Mouse (Mus musculus): ENCODE data around the gene Cd53. TPM values are rescaled to one million over a fixed set of nuclear protein-coding genes. Genes with fewer than 3 reads are reported as not detected.
A peak's percentile ranks its signal among the peaks of the same experiment; 100 is the strongest.

Gene Cd53
- polyA plus RNA-seq (2015; fragmentation: Nextera tagmentation; extraction: Ambion mirVana): 3.1 and 3.6 TPM in 2 replicates

DNA sequence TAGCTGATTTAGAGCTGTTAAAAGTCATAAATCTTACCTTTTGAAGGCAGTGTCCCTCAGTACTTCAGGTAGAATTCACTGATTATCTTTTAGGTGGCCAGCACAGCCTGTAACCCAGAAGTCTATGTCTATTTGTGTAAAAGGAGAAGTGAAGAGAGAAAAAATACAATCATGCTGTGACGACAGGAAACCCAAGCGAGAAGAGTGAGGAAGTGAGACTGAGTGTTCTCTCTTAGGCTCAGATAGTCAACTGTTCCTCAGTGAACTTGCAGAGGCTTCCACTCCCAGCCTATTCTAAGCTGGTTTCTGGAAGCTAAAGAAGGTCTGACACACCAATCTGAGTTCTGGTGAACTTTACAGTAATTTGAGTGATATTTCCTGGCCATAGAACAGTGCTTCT is at the start of gene Cd53:
TSS of gene Cd53 (minus strand) at position 220 of the 400 bp plus-strand sequence.
- H3K36me3 ChIP-seq: no peaks in the 10 kb centered on the region
- 95% methylated on average over 2 of the region's 2 CpGs for WGBS
- H3K9ac ChIP-seq (replicated peaks): no peak within 1 kb of the TSS
- no peak for ATAC-seq (replicated peaks)
- no peak within 1 kb of the TSS for H3K4me3 ChIP-seq
- no peaks in the 10 kb centered on the region for H3K4me1 ChIP-seq
- no peaks in the 10 kb centered on the region for H3K9me3 ChIP-seq
- no peaks in the 10 kb centered on the region for H3K27me3 ChIP-seq
- H3K4me2 ChIP-seq (replicated peaks): no peak within 1 kb of the TSS
- no peak within 1 kb of the TSS for H3K27ac ChIP-seq (replicated peaks)

DNA sequence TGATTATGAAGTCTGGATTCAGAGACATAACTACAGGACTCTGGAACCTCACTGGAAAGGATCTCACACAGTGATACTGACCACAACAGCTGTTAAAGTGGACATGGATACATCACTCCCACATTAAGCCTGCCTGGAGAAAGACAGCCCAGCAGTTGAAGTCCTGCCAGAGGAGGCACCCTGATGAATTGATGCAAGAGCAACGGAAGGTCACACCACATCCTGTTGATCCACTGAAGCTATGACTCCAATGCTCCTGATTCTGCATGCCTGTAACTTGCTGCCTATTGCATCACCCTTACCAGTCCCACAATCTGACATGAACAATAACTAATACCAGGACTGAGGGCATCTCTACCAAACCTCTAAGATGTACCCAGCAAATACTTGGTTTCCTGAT is 42.2 kb upstream of the Cd53 start:
- H3K4me2 ChIP-seq (replicated peaks): no peak overlapping the region
- no peaks in the 10 kb centered on the region for H3K27me3 ChIP-seq
- 90% methylated on average over 1 of the region's 1 CpGs for WGBS

DNA sequence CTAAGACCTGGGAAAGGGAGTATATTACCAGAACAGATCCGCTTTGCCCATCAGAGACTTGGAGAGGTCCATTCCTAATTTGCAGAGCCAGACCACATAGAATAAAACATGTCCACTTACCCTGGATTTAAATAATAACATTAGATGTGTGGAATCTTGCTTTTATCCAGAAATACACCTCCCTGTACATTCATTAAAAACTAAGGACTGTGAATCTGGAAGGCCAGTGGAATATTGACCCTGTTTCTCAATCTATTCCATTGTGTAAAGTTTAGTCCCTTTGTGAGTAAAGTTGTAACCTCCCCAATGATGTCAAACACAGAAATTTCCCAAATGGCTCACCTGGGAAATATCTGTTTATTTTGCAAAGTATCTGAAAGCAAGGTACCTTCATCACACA is 36.2 kb upstream of the Cd53 start, which contains the start of gene Olfr266:
TSS of gene Olfr266 (minus strand) at position 101 of the 400 bp plus-strand sequence.
- ATAC-seq (replicated peaks): no peak
- no peak within 1 kb of the TSS for H3K4me3 ChIP-seq
- no peaks in the 10 kb centered on the region for H3K36me3 ChIP-seq
- no peak within 1 kb of the TSS for H3K27ac ChIP-seq (replicated peaks)
- WGBS: 81% methylated on average over 1 of the region's 1 CpGs
- H3K27me3 ChIP-seq: no peaks in the 10 kb centered on the region
- no peaks in the 10 kb centered on the region for H3K4me1 ChIP-seq
- H3K9ac ChIP-seq (replicated peaks): no peak within 1 kb of the TSS
- no peaks in the 10 kb centered on the region for H3K9me3 ChIP-seq
- H3K4me2 ChIP-seq (replicated peaks): no peak within 1 kb of the TSS

More for the DNA sequence above, 42.2 kb upstream of the Cd53 start:
- Histone ChIP-seq H3K9me3 (no peaks in the 10 kb centered on the region), H3K36me3 (no peaks in the 10 kb centered on the region), H3K4me1 (no peaks in the 10 kb centered on the region), H3K4me3 (no peak overlapping the region), H3K9ac (replicated peaks) (no peak overlapping the region), H3K27ac (replicated peaks) (no peak overlapping the region)
- ATAC-seq (replicated peaks): no peak

DNA sequence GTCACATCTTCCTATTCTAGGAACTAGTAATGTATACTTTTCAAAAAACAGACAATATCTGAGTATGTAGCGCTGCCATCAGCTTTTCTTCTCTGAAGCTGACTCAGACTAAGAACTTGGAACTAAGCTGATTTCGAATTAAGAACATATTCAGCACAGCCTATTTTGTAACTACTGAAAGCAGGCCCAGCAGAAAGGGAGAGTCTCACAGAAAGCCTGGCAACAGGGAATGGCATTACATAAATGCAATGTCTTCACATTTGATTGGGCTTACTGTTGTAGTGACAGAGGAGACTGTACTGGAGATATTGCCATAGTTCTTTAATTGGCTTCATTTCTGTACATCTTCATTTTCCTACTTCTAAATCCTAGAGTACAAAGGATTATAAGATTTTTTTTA is 27.7 kb upstream of the Cd53 start:
- 81% methylated on average over 2 of the region's 2 CpGs for WGBS
- H3K27me3 ChIP-seq: no peaks in the 10 kb centered on the region
- H3K27ac ChIP-seq (replicated peaks): no peak overlapping the region
- H3K4me2 ChIP-seq (replicated peaks): no peak overlapping the region
- no peak overlapping the region for H3K9ac ChIP-seq (replicated peaks)
- H3K9me3 ChIP-seq: no peaks in the 10 kb centered on the region
- H3K36me3 ChIP-seq: no peaks in the 10 kb centered on the region
- H3K4me1 ChIP-seq: no peaks in the 10 kb centered on the region
- no peak overlapping the region for H3K4me3 ChIP-seq
- ATAC-seq (replicated peaks): no peak

DNA sequence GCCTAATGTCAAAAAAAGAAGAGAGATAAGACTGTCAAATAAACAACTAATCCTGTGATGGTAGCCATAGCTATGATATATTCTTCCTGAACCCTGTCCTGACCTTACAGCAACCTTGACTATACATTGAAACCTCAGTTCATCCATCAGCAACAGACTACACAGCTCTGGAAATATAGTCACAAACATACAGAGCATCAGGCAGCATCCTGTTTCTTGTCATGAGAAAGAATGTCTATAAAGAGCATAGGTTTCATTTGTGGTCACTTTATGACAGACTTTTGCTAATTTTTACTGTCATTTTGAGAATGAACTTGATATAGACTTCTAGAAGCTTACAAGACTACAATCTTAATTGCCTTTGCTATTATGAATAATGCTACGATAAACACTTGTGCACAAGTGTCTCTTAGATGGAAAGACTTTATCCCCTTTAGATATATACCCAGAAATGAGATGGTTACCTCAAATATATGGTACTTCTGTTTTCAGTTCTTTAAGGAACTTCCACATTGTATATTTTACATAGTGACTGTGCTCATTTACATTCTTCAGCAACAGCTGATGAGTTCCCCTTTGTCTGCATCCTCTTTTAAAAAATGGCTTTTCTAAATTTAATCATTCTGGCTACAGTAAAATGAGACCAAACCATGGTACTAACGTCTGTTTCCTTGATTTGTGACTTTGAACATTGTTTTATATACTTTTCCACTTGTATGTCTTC is 19.2 kb upstream of the Cd53 start:
- no peak overlapping the region for H3K4me2 ChIP-seq (replicated peaks)
- no peaks in the 10 kb centered on the region for H3K27me3 ChIP-seq
- no peaks in the 10 kb centered on the region for H3K4me1 ChIP-seq
- 69% methylated on average over 2 of the region's 2 CpGs for WGBS
- H3K9me3 ChIP-seq: no peaks in the 10 kb centered on the region
- no peak overlapping the region for H3K4me3 ChIP-seq
- ATAC-seq (replicated peaks): no peak
- H3K9ac ChIP-seq (replicated peaks): no peak overlapping the region
- H3K27ac ChIP-seq (replicated peaks): no peak overlapping the region
- H3K36me3 ChIP-seq: no peaks in the 10 kb centered on the region

DNA sequence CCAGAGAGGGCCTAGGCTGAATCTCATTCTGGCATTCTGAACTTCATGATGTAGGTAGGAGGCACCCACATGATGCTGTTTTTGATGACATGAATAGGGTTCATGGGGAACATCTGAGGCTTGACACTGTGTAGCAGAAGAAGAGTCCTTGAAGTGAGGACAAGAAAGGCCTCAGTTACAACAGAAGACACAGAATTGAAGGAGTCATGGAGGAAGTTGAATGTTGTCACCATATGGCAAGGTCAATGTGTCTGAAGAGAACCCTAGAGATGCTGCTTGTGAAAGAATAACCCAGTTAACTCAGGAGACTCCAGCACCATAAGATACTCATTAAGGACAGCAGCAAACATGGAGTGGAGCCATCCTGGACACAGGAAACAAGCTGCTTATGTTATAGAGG is 8.1 kb upstream of the Cd53 start:
- H3K4me3 ChIP-seq: no peak overlapping the region
- H3K27me3 ChIP-seq: no peaks in the 10 kb centered on the region
- no peak overlapping the region for H3K9ac ChIP-seq (replicated peaks)
- H3K36me3 ChIP-seq: no peaks in the 10 kb centered on the region
- no peak overlapping the region for H3K4me2 ChIP-seq (replicated peaks)
- H3K9me3 ChIP-seq: no peaks in the 10 kb centered on the region
- H3K4me1 ChIP-seq: no peaks in the 10 kb centered on the region
- no peak for ATAC-seq (replicated peaks)
- H3K27ac ChIP-seq (replicated peaks): no peak overlapping the region

DNA sequence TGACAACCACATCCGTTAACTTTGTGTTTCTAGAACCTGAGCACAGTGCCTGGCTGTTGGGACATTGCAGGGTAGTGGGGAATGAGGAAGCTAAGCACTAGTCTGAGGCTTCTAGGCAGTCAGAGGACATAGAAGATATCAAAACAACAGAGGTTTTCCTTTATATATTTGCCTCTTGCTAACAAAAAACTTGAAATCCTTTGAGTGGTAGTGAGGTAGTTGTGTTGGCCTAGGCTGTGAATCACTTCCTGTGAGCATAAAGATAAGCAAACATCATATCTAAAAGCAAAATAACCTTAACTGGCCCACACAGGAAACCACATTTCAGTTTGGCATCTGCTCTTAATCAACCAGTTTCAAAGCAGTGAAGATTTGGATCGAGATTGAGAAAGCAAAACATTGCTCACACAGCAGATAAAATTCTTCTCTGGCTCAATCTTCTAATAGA is 1.5 kb downstream of the Cd53 start:
- Histone ChIP-seq H3K4me2 (replicated peaks) (no peak overlapping the region), H3K9ac (replicated peaks) (no peak overlapping the region), H3K27me3 (no peaks in the 10 kb centered on the region), H3K36me3 (no peaks in the 10 kb centered on the region), H3K4me3 (no peak overlapping the region), H3K9me3 (no peaks in the 10 kb centered on the region), H3K4me1 (no peaks in the 10 kb centered on the region), H3K27ac (replicated peaks) (no peak overlapping the region)
- WGBS: 70% methylated on average over 2 of the region's 2 CpGs
- no peak for ATAC-seq (replicated peaks)

DNA sequence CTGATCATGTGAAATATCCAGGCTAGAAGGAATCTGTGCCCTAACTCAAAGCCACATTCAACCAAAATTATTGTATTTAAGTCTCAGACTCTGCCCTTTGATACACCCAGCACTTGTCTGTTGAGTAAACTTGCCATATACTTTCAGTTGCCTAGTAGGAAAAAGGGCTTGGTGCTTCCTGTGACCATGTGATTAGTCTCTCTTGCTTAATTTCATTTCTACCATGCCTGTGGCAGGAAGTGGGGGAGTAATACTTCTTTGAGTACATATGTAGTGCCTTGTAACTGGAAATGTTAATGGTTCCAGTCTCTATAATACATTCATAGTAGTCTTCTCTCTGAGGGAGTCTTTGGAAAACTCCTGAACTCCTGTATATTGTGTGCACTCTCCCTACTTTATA is 2.0 kb downstream of the Cd53 start:
- Histone ChIP-seq H3K4me3 (no peak overlapping the region), H3K27ac (replicated peaks) (no peak overlapping the region), H3K9ac (replicated peaks) (no peak overlapping the region), H3K9me3 (no peaks in the 10 kb centered on the region), H3K27me3 (no peaks in the 10 kb centered on the region), H3K4me2 (replicated peaks) (no peak overlapping the region), H3K36me3 (no peaks in the 10 kb centered on the region), H3K4me1 (no peaks in the 10 kb centered on the region)
- ATAC-seq (replicated peaks): no peak

DNA sequence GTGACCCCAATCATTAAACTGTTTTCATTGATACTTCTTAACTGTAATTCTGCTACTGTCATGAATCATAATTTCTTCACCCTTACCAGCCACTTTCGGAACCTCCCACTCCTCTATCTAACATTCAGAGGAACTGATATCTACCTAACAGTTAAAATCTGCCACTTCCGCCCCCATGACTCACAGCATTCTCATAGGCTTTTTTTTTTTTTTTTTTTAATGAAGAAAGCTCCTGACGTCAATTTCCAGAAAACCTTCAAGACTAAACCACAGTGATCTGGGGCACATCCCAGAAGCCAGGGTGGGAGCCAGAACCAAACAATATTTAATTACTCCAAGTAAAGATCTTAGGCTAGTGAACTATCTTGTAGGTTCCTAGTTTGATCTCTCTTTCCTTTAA is 4.8 kb downstream of the Cd53 start:
- Histone ChIP-seq H3K9ac (replicated peaks) (no peak overlapping the region), H3K4me2 (replicated peaks) (no peak overlapping the region), H3K9me3 (no peaks in the 10 kb centered on the region), H3K4me3 (no peak overlapping the region), H3K4me1 (no peaks in the 10 kb centered on the region), H3K36me3 (no peaks in the 10 kb centered on the region), H3K27me3 (no peaks in the 10 kb centered on the region), H3K27ac (replicated peaks) (no peak overlapping the region)
- no peak for ATAC-seq (replicated peaks)
- WGBS: 88% methylated on average over 3 of the region's 3 CpGs

DNA sequence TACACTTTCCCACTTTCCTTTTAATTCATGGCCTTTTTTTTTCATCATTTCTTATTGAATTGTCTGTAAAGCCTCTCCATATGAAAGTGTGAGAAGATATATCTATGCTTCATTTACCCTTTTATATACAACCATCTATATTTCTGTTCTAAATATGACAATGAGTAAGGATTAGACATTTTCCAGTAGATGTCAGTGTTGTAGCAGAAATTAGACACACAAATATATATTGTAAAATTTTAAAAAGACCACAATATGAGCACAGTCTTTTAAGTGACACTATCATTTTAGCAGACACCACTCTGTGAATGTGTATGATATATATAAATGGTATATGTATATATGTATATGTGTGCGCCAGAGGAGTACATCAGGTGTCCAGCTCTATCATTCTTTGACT is 18.1 kb downstream of the Cd53 start:
- Histone ChIP-seq H3K27me3 (no peaks in the 10 kb centered on the region), H3K4me3 (no peak overlapping the region), H3K9ac (replicated peaks) (no peak overlapping the region), H3K9me3 (no peaks in the 10 kb centered on the region), H3K27ac (replicated peaks) (no peak overlapping the region), H3K4me2 (replicated peaks) (no peak overlapping the region), H3K36me3 (no peaks in the 10 kb centered on the region), H3K4me1 (no peaks in the 10 kb centered on the region)
- WGBS: 96% methylated on average over 1 of the region's 1 CpGs
- ATAC-seq (replicated peaks): no peak

DNA sequence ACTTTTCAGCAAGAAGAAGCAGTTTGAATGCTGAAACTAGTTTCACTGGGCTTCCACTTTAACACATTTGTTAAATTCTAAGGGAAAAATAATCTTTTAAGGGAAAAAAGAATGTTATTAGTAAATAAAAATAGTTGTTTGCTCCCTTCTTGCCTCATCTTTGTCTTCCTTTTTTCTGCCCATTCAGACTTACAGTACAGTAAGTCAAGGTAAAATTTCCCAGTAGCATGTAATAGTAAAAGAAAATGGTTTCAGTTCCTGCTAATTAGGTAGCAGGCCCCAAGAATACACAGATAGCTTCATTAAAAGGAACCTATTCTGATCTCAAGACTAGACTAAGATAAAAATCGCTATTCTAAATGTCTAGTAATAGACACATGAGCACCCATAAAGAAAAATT is 34.1 kb downstream of the Cd53 start:
- WGBS: 80% methylated on average over 1 of the region's 1 CpGs

DNA sequence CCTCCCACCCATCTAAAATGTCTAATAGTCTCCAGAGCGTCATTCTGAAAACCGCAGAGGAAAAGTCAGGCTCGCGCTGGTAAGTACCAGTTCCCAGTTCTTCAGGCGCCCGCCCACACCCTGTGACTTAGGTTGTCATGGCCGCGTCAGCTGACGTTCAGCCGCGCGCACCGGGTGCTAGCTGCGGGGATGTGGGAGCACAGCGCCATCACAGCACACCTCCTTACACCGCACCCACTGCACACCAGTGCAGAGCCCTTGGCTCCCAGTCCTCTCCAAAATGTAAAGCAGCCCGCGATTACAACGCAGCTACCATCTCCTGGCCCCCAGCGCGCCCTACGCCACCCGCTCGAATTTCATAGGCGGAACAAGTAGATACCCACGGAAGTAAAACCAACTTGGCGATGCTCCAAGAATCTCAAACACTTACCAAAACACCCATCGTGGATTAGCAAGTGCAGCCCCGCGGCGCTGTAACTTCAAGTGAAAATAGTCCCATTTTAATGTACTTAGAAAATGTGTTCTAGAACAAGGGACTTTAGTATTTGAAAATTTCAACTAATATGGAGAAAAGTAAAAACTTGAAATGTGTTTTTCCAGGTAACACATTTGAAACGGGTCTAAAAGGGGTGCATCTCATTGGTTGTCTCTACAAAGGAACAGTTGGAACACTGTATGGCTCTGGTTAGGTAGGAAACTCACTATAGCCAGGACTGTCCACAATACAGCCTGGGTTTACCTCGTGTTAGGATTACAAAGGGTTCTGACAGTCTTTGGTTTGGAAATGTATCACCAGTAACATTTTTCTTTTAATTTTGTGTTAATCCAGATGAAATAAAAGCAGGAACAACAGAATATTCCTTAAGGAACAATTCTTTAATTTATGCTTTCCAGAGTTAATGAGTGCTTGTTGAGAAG is 67.7 kb downstream of the Cd53 start:
- Histone ChIP-seq H3K4me1 (peaks cover 4% of the 10 kb centered on the region), H3K27ac (replicated peaks) (peak overlapping the region; percentile 96), H3K4me2 (replicated peaks) (peak overlapping the region; percentile 61), H3K4me3 (peak overlapping the region; percentile 85), H3K9me3 (no peaks in the 10 kb centered on the region; the same call in 1 of the 2 replicates), H3K36me3 (no peaks in the 10 kb centered on the region), H3K27me3 (0 out of 2 replicates have a peak, but pooled peaks cover 3% of the 10 kb centered on the region), H3K9ac (replicated peaks) (peak overlapping the region; percentile 70)
- ATAC-seq (replicated peaks): peak; percentile 95
- WGBS: under 1% methylated on average over 33 of the region's 33 CpGs

More for the DNA sequence above, 34.1 kb downstream of the Cd53 start:
- no peak for ATAC-seq (replicated peaks)
- Histone ChIP-seq H3K27ac (replicated peaks) (no peak overlapping the region), H3K4me3 (no peak overlapping the region), H3K4me2 (replicated peaks) (no peak overlapping the region), H3K9me3 (no peaks in the 10 kb centered on the region), H3K36me3 (no peaks in the 10 kb centered on the region), H3K4me1 (no peaks in the 10 kb centered on the region), H3K27me3 (no peaks in the 10 kb centered on the region), H3K9ac (replicated peaks) (no peak overlapping the region)
